ENCODE assay signal across 8 mouse cellular contexts in the genomic region with DNA sequence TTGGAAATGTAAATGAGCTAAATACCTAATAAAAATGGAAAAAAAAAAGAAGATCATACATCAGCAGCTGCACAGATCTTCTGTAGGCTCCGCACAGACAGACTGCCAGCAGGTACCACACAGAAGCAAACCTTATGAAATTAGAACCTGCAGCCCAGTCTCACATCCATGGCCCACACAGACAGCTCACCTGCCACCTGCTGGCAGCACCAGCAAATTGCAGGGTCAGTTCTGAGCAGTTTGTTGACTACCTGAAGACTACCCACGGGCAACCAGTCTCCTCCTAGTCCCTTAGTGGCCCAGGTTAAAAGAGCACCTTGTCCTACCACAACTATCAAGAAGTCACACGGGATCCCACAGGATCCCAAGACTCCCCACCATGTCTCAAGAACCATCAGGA.
DNase-seq lines count a peak whose midpoint lies in the region; ATAC-seq and TF ChIP-seq lines count a peak whose summit lies in the region.

No protein-coding gene starts in this region.

- TF ChIP-seq EP300 in lung, postnatal 0 days (IDR thresholded peaks at IDR 0.05), result no peak

- no peak for ATAC-seq in forebrain, postnatal 0 days
- ATAC-seq in forebrain, embryonic 16.5 days, result no peak
- no peak for ATAC-seq in lung, postnatal 0 days
- ATAC-seq in common myeloid progenitor, adult 5-6 weeks (replicated peaks; ENCODE audit: low read depth, poor library complexity, severe bottlenecking), result 0 out of 2 replicates have a peak, but pooled peaks have one; percentile 42
- no peak for ATAC-seq in neural tube, embryonic 11.5 days (ENCODE audit: insufficient read depth, low FRiP score, low TSS enrichment)

- H3K27ac ChIP-seq in forebrain, postnatal 0 days (ENCODE audit: low read depth, low read length), result no peak overlapping the region
- no peak overlapping the region for H3K27ac ChIP-seq in forebrain, embryonic 16.5 days (ENCODE audit: low read length)
- H3K27ac ChIP-seq in lung, postnatal 0 days (ENCODE audit: low read length), result no peak overlapping the region
- H3K27ac ChIP-seq in neural tube, embryonic 11.5 days (ENCODE audit: low read depth, low read length), result no peak overlapping the region

- WGBS in forebrain, postnatal 0 days, result 87% methylated on average over 3 of the region's 3 CpGs
- 86% methylated on average over 3 of the region's 3 CpGs for WGBS in forebrain, embryonic 16.5 days
- WGBS in lung, postnatal 0 days, result 64% methylated on average over 3 of the region's 3 CpGs
- 71% methylated on average over 3 of the region's 3 CpGs for WGBS in neural tube, embryonic 11.5 days

- H3K9ac ChIP-seq in forebrain, postnatal 0 days, result no peak overlapping the region
- H3K9ac ChIP-seq in forebrain, embryonic 16.5 days (replicated peaks; ENCODE audit: low read depth, low read length), result no peak overlapping the region
- H3K9ac ChIP-seq in lung, postnatal 0 days (replicated peaks; ENCODE audit: low read depth), result no peak overlapping the region
- H3K9ac ChIP-seq in neural tube, embryonic 11.5 days (ENCODE audit: low read length), result no peak overlapping the region

- no peak for DNase-seq in forebrain, postnatal 0 days
- no peak for DNase-seq in lung, postnatal 0 days (ENCODE audit: low spot score)
- no peak for DNase-seq in lung, postnatal 14 days
- peak; percentile 22 for DNase-seq in neural tube, embryonic 11.5 days (ENCODE audit: low spot score)
- no peak for DNase-seq in right cerebral cortex, postnatal 25 days
- no peak for DNase-seq in urinary bladder, postnatal 10 days (ENCODE audit: low spot score)

- H3K4me3 ChIP-seq in forebrain, postnatal 0 days (ENCODE audit: low read depth, low read length), result no peak overlapping the region
- H3K4me3 ChIP-seq in forebrain, embryonic 16.5 days (replicated peaks; ENCODE audit: low read length), result no peak overlapping the region
- H3K4me3 ChIP-seq in lung, postnatal 0 days (ENCODE audit: low read depth, low read length), result no peak overlapping the region
- H3K4me3 ChIP-seq in neural tube, embryonic 11.5 days (ENCODE audit: low read depth, low read length), result no peak overlapping the region

- no peaks in the 10 kb centered on the region for H3K36me3 ChIP-seq in forebrain, postnatal 0 days (ENCODE audit: insufficient read depth)
- H3K36me3 ChIP-seq in forebrain, embryonic 16.5 days (ENCODE audit: control insufficient read depth, insufficient read depth), result no peaks in the 10 kb centered on the region
- H3K36me3 ChIP-seq in lung, postnatal 0 days (ENCODE audit: insufficient read depth, low read length), result no peaks in the 10 kb centered on the region
- no peaks in the 10 kb centered on the region for H3K36me3 ChIP-seq in neural tube, embryonic 11.5 days (ENCODE audit: control insufficient read depth, insufficient read depth, low read length)

- peak; percentile 35; the same call in 1 of the 2 replicates for TF ChIP-seq CTCF in forebrain, postnatal 0 days (IDR thresholded peaks at IDR 0.05; ENCODE audit: low read depth)
- TF ChIP-seq CTCF in lung, postnatal 0 days (IDR thresholded peaks at IDR 0.05), result peak; percentile 49

- H3K4me2 ChIP-seq in forebrain, postnatal 0 days (ENCODE audit: low read depth), result no peak overlapping the region
- no peak overlapping the region for H3K4me2 ChIP-seq in forebrain, embryonic 16.5 days (ENCODE audit: low read length)
- no peak overlapping the region for H3K4me2 ChIP-seq in lung, postnatal 0 days (replicated peaks; ENCODE audit: low read depth, low read length)
- no peak overlapping the region for H3K4me2 ChIP-seq in neural tube, embryonic 11.5 days (ENCODE audit: low read depth)

- H3K4me1 ChIP-seq in forebrain, postnatal 0 days (ENCODE audit: insufficient read depth), result peaks cover 14% of the 10 kb centered on the region
- peaks cover 21% of the 10 kb centered on the region for H3K4me1 ChIP-seq in forebrain, embryonic 16.5 days (replicated peaks; ENCODE audit: control insufficient read depth, insufficient read depth, low read length)
- H3K4me1 ChIP-seq in lung, postnatal 0 days (ENCODE audit: insufficient read depth, low read depth, low read length), result no peaks in the 10 kb centered on the region
- H3K4me1 ChIP-seq in neural tube, embryonic 11.5 days (ENCODE audit: control insufficient read depth, insufficient read depth, low read length), result no peaks in the 10 kb centered on the region

- no peaks in the 10 kb centered on the region for H3K9me3 ChIP-seq in forebrain, postnatal 0 days (ENCODE audit: low read length)
- no peaks in the 10 kb centered on the region for H3K9me3 ChIP-seq in forebrain, embryonic 16.5 days (ENCODE audit: control insufficient read depth, low read length)
- H3K9me3 ChIP-seq in lung, postnatal 0 days (ENCODE audit: low read length), result no peaks in the 10 kb centered on the region
- H3K9me3 ChIP-seq in neural tube, embryonic 11.5 days (ENCODE audit: control insufficient read depth, low read length), result no peaks in the 10 kb centered on the region

- H3K27me3 ChIP-seq in forebrain, postnatal 0 days (ENCODE audit: insufficient read depth, low read length), result no peaks in the 10 kb centered on the region
- no peaks in the 10 kb centered on the region for H3K27me3 ChIP-seq in forebrain, embryonic 16.5 days (replicated peaks; ENCODE audit: control insufficient read depth, insufficient read depth, low read length)
- H3K27me3 ChIP-seq in lung, postnatal 0 days (replicated peaks; ENCODE audit: insufficient read depth, low read length), result no peaks in the 10 kb centered on the region
- no peaks in the 10 kb centered on the region for H3K27me3 ChIP-seq in neural tube, embryonic 11.5 days (ENCODE audit: control insufficient read depth, insufficient read depth, low read length)
